15 mouse cellular contexts compared by ENCODE assay signal in genomic region chr15:95280986-95281385, GRCm38 (mm10).
"Had no signal": no experiment of that assay in that cellular context is flagged by ENCODE, and none has a peak within 500 bp of the region (broad histone marks: within the 10 kb centered on the region; RNA-seq: fewer than 3 reads in every experiment).

No protein-coding gene starts in this region.

- H3K4me2 ChIP-seq: lung, embryonic 14.5 days; midbrain, embryonic 11.5 days had no signal

- H3K9ac ChIP-seq: liver, embryonic 14.5 days; liver, postnatal 0 days; lung, embryonic 14.5 days had no signal

- ATAC-seq: liver, postnatal 0 days had no signal

- DNase-seq: kidney, adult 11 months; kidney, adult 8-10 months; kidney, postnatal 14 days; kidney, postnatal 4 days; layer of hippocampus, adult 9-11 months; liver, postnatal 0 days; lung, embryonic 14.5 days; lung, postnatal 10 days; lung, postnatal 36 days; midbrain, embryonic 14.5 days; thymus, adult 2 months; thymus, postnatal 14 days; thymus, postnatal 4 days had no signal

- H3K27ac ChIP-seq: liver, embryonic 14.5 days had no signal
